33 mouse cellular contexts compared by ENCODE assay signal in the genomic region with DNA sequence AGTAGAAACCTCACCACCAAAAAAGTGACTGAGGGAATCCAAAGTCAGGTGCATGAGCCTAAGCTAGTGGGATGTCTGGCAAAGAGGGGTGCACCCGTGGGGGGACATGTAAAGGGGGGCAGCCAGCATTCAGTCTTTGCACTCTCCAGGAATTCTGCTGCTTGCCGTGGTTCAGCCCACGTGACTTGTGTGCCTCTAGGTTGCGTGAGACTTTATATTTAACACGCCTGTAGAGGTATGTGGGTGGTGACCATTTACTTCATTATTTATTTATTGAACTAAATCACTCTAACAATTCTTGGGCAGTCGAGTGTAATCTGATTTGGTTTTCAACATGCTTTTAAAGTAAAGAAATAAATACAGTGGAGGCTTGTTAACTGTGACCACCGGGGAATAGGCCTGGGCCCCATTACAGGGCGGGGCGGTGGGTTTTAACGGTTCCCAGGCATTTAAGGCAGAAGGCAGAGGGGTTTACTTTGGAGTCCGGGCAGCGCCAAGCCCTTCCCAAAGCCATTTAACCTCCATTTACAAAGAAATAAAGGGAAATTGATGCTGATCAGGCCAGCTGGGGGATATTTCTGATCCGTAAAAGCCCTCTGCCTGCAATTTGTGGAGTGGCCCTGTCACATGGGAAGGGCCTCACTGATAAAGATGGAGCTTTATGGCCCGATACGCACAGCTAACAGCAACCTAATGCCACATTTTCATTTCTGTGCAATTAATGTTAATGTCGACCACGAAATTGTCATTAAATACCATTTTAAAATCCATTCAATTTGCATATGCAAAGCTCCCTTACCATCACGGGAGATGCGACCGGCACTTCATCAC.
DNase-seq lines count a peak whose midpoint lies in the region; ATAC-seq lines count a peak whose summit lies in the region.
"Had no signal": no experiment of that assay in that cellular context is flagged by ENCODE, and none has a peak within 500 bp of the region (broad histone marks: within the 10 kb centered on the region; RNA-seq: fewer than 3 reads in every experiment).

No protein-coding gene starts in this region.

- 46% methylated on average over 20 of the region's 20 CpGs for WGBS in hindbrain, embryonic 13.5 days
- WGBS in hindbrain, embryonic 11.5 days, result 71% methylated on average over 20 of the region's 20 CpGs
- 38% methylated on average over 20 of the region's 20 CpGs for WGBS in limb, embryonic 12.5 days
- 18% methylated on average over 20 of the region's 20 CpGs for WGBS in neural tube, embryonic 14.5 days

- H3K4me3 ChIP-seq in hindbrain, embryonic 13.5 days, result no peak overlapping the region
- no peak overlapping the region for H3K4me3 ChIP-seq in hindbrain, embryonic 11.5 days (ENCODE audit: low read depth, low read length)
- H3K4me3 ChIP-seq in limb, embryonic 12.5 days (replicated peaks), result no peak overlapping the region
- no peak overlapping the region for H3K4me3 ChIP-seq in neural tube, embryonic 14.5 days (ENCODE audit: low read depth, low read length)
- H3K4me3 ChIP-seq: embryonic facial prominence, embryonic 12.5 days; intestine, embryonic 15.5 days; limb, embryonic 15.5 days; midbrain, embryonic 13.5 days had no signal

- no peak for DNase-seq in hindbrain, embryonic 11.5 days (ENCODE audit: low spot score)
- DNase-seq in retina, embryonic 14.5 days (ENCODE audit: low spot score), result peak; percentile 18
- no peak for DNase-seq in retina, postnatal 1 day
- DNase-seq in heart, postnatal 14 days, result no peak
- no peak for DNase-seq in liver
- DNase-seq: adrenal gland, adult 2 months; adrenal gland, postnatal 36 days; cerebellum, adult 2 months; cerebellum, postnatal 25 days; gastrocnemius, postnatal 36 days; heart, adult 18-20 months; heart, postnatal 4 days; kidney, adult 2 months; layer of hippocampus, adult 9-11 months; lung, embryonic 14.5 days; lung, postnatal 14 days; right cerebral cortex, postnatal 25 days; spleen, adult 18-20 months; thymus, adult 2 months; thymus, postnatal 36 days had no signal

- H3K36me3 ChIP-seq in hindbrain, embryonic 13.5 days, result no peaks in the 10 kb centered on the region
- no peaks in the 10 kb centered on the region for H3K36me3 ChIP-seq in hindbrain, embryonic 11.5 days (ENCODE audit: control insufficient read depth, insufficient read depth, low read length)
- H3K36me3 ChIP-seq in limb, embryonic 12.5 days, result no peaks in the 10 kb centered on the region
- no peaks in the 10 kb centered on the region for H3K36me3 ChIP-seq in neural tube, embryonic 14.5 days (ENCODE audit: control insufficient read depth, insufficient read depth, low read length)
- H3K36me3 ChIP-seq: embryonic facial prominence, embryonic 12.5 days; intestine, embryonic 15.5 days; limb, embryonic 15.5 days; midbrain, embryonic 13.5 days had no signal

- H3K27ac ChIP-seq in hindbrain, embryonic 13.5 days, result no peak overlapping the region
- H3K27ac ChIP-seq in hindbrain, embryonic 11.5 days (ENCODE audit: low read depth, low read length), result no peak overlapping the region
- H3K27ac ChIP-seq in limb, embryonic 12.5 days, result peak overlapping the region; percentile 53; the same call in 1 of the 2 replicates
- no peak overlapping the region for H3K27ac ChIP-seq in neural tube, embryonic 14.5 days (ENCODE audit: low read depth, low read length)
- H3K27ac ChIP-seq: embryonic facial prominence, embryonic 12.5 days; hindbrain, postnatal 0 days; intestine, embryonic 15.5 days; kidney, postnatal 0 days; limb, embryonic 15.5 days; liver, embryonic 14.5 days; midbrain, embryonic 13.5 days had no signal

- peak; percentile 48; the same call in 1 of the 2 replicates for ATAC-seq in hindbrain, embryonic 13.5 days (ENCODE audit: low FRiP score)
- no peak for ATAC-seq in hindbrain, embryonic 11.5 days (ENCODE audit: low FRiP score)
- ATAC-seq in limb, embryonic 12.5 days (ENCODE audit: insufficient number of reproducible peaks, insufficient read depth, low FRiP score, low TSS enrichment, low read depth), result no peak
- 0 out of 2 replicates have a peak, but pooled peaks have one; percentile 45 for ATAC-seq in neural tube, embryonic 14.5 days (ENCODE audit: low read depth)
- ATAC-seq: activated CD4-positive, CD25-positive, alpha-beta regulatory T cell, adult 4 months; forebrain, embryonic 14.5 days; hindbrain, postnatal 0 days; intestine, embryonic 15.5 days; midbrain, embryonic 13.5 days had no signal

- no peak overlapping the region for H3K4me2 ChIP-seq in hindbrain, embryonic 13.5 days
- H3K4me2 ChIP-seq in hindbrain, embryonic 11.5 days (replicated peaks; ENCODE audit: low read depth, low read length), result no peak overlapping the region
- peak overlapping the region; percentile 6; the same call in 1 of the 2 replicates for H3K4me2 ChIP-seq in limb, embryonic 12.5 days
- H3K4me2 ChIP-seq in neural tube, embryonic 14.5 days (ENCODE audit: low read depth, low read length), result no peak overlapping the region
- H3K4me2 ChIP-seq: embryonic facial prominence, embryonic 12.5 days; heart, embryonic 11.5 days; intestine, embryonic 15.5 days; limb, embryonic 15.5 days; lung, embryonic 14.5 days; midbrain, embryonic 13.5 days had no signal

- no peak overlapping the region for H3K9ac ChIP-seq in hindbrain, embryonic 13.5 days
- H3K9ac ChIP-seq in hindbrain, embryonic 11.5 days (ENCODE audit: low read depth, low read length), result no peak overlapping the region
- H3K9ac ChIP-seq in limb, embryonic 12.5 days (replicated peaks), result no peak overlapping the region
- H3K9ac ChIP-seq in neural tube, embryonic 14.5 days (replicated peaks; ENCODE audit: low read depth, low read length), result no peak overlapping the region
- H3K9ac ChIP-seq: embryonic facial prominence, embryonic 12.5 days; intestine, embryonic 15.5 days; limb, embryonic 15.5 days; liver, embryonic 14.5 days; lung, embryonic 14.5 days; midbrain, embryonic 13.5 days had no signal

- intact Hi-C loops in heart, postnatal 14 days (cut with DNase I), result no loop called here

- no peaks in the 10 kb centered on the region for H3K9me3 ChIP-seq in hindbrain, embryonic 13.5 days
- no peaks in the 10 kb centered on the region for H3K9me3 ChIP-seq in hindbrain, embryonic 11.5 days (ENCODE audit: control insufficient read depth, low read length)
- no peaks in the 10 kb centered on the region for H3K9me3 ChIP-seq in limb, embryonic 12.5 days
- H3K9me3 ChIP-seq in neural tube, embryonic 14.5 days (ENCODE audit: control insufficient read depth, low read length), result no peaks in the 10 kb centered on the region
- H3K9me3 ChIP-seq: embryonic facial prominence, embryonic 12.5 days; intestine, embryonic 15.5 days; limb, embryonic 15.5 days; midbrain, embryonic 13.5 days had no signal

- peaks cover 34% of the 10 kb centered on the region for H3K4me1 ChIP-seq in hindbrain, embryonic 13.5 days (replicated peaks)
- no peaks in the 10 kb centered on the region for H3K4me1 ChIP-seq in hindbrain, embryonic 11.5 days (replicated peaks; ENCODE audit: control insufficient read depth, insufficient read depth, low read length)
- H3K4me1 ChIP-seq in limb, embryonic 12.5 days (replicated peaks), result peaks cover 24% of the 10 kb centered on the region
- peaks cover 8% of the 10 kb centered on the region; the same call in 1 of the 2 replicates for H3K4me1 ChIP-seq in neural tube, embryonic 14.5 days (ENCODE audit: control insufficient read depth, insufficient read depth, low read length)
- H3K4me1 ChIP-seq: intestine, embryonic 15.5 days had no signal

- peaks cover 72% of the 10 kb centered on the region for H3K27me3 ChIP-seq in hindbrain, embryonic 13.5 days
- peaks cover 22% of the 10 kb centered on the region for H3K27me3 ChIP-seq in hindbrain, embryonic 11.5 days (ENCODE audit: control insufficient read depth, insufficient read depth, low read length)
- peaks cover 72% of the 10 kb centered on the region for H3K27me3 ChIP-seq in limb, embryonic 12.5 days
- peaks cover 3% of the 10 kb centered on the region for H3K27me3 ChIP-seq in neural tube, embryonic 14.5 days (ENCODE audit: control insufficient read depth, insufficient read depth, low read length)
- H3K27me3 ChIP-seq: intestine, embryonic 15.5 days had no signal

Comparison
In these comparisons a context has a peak if more than half of its experiments do, and no peak if none do; other contexts are left out.
1. ATAC-seq: peak in hindbrain, embryonic 13.5 days (single experiment) and neural tube, embryonic 14.5 days (single experiment); none in hindbrain, embryonic 11.5 days (single experiment) and limb, embryonic 12.5 days (single experiment).